Mouse (Mus musculus): ENCODE data around the gene Tmem150b. TPM values are rescaled to one million over a fixed set of nuclear protein-coding genes. Genes with fewer than 3 reads are reported as not detected.
A peak's percentile ranks its signal among the peaks of the same experiment; 100 is the strongest.

Gene Tmem150b
- total RNA-seq, 2 experiments from 2014 or later: 0.68 TPM; not detected in 1

DNA sequence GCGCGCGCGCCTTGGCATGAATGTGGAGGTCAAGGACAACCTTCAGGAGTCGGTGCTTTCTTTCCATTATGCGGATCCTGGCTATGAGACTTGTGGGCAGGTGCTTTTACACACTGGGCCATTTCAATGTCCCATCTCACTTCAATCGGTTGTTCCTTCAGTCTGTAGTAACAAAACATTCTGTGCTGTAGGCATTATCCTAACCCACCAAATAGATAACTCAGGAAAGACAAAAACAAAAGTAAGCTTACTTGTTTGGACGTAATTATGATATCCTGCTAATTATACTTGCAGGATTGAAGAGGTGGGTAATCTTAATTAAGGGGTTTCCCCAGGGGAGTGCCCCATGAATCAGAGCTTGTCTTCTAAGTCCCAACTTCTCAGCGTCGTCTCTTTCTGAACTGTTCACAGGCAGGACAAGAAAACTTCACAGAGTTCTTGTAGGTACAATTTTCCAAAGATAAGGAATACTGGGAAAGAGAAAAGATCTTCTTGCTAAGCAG is 14.0 kb upstream of the Tmem150b start:
- no peak for ATAC-seq (replicated peaks; ENCODE audit: low FRiP score, poor library complexity, severe bottlenecking)

DNA sequence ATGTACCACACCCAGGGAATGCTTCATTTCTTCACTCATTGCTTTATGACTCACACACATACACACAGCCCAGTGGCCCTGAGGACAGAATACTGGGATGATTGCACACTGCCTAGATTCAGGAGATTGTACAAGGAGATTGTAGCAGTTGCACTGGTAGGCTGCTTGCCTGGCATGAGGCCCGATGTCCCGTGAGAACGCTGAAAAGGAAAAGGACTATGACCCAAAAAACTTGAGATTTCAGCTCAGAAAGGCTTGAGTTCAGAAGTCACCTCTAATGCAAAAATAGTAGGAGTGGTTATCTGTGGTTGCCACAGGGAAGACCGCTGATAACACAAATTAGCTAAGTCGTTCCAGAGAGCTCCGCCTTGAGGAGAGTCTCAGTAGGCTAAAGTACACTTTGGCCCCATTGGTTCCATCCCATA is 7.9 kb upstream of the Tmem150b start:
- ATAC-seq (replicated peaks; ENCODE audit: low FRiP score, poor library complexity, severe bottlenecking): peak; percentile 90

DNA sequence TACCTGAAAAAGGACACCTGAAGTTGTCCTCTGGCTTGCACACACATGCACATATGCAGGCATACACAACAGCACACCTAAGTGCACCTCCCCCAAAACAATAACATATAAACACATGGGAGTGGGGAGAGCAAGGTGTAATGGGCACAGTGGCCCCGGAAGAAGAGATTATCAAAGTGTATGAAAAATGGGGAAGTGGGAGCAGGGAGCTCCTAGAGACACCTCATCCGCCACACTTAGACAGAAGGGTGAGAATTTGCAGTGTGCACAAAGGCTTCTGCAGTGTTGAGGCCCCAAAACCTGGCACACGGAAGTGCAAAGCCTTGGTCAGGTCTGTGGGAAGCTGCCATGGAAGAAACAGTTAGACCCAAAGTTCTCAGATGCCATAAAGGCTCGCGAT is 6.0 kb upstream of the Tmem150b start:
- ATAC-seq (replicated peaks; ENCODE audit: low FRiP score, poor library complexity, severe bottlenecking): no peak

DNA sequence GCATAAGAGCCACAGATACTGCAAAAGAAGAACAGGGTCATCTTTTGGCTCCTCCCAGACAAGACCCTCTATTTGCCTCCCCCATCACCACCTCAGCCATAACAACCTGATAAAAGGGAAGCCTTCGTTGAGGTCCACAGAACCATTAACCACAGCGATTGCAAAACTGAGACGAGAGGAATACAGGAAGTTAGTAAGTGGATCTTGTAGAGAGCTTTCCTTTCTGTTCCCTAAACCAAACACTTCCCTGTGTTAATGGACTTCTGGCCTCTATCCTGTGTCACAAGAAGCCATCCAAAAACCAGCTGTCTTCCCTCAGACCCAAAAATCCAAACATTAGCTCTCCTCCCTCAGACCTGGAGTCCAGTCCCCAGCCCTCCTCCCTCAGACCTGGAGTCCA is 690 bp downstream of the Tmem150b start:
- ATAC-seq (replicated peaks; ENCODE audit: low FRiP score, poor library complexity, severe bottlenecking): no peak

DNA sequence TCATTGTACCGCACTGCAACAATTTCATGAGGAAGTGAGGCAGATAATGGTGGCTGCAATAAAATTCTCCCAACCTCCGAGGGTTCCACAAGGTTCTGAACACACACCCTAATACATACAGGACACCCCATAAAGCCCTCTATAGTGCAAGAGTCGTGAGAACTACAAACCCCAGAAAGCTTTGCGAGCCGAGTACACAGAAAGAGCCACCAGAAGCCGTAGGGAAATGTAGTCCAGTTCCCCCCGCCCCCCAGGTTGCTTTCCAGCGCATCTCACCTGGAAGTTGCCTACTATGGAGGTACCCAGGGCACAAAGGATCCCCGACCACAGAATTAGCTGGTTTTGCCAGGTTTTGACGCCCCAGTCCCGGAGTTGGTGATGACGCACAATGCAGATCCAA is 1.5 kb downstream of the Tmem150b start:
- no peak for ATAC-seq (replicated peaks; ENCODE audit: low FRiP score, poor library complexity, severe bottlenecking)

DNA sequence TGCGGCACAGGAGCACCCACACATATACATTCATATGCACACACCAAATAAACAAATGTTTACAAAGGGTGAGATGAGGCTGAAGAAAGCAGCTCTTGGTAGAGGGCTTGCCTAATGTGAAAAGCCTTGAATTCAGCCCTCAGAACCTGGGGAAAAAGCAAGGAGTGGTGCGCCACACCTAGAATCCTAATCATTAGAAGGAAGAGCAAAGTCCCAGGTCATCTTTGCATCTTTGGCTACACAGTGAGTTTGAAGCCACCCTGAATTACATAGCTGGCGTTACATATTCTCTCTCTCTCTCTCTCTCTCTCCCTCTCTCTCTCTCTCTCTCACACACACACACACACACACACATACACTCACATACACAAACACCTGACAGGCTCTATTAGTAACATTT is 5.8 kb downstream of the Tmem150b start:
- no peak for ATAC-seq (replicated peaks; ENCODE audit: low FRiP score, poor library complexity, severe bottlenecking)

DNA sequence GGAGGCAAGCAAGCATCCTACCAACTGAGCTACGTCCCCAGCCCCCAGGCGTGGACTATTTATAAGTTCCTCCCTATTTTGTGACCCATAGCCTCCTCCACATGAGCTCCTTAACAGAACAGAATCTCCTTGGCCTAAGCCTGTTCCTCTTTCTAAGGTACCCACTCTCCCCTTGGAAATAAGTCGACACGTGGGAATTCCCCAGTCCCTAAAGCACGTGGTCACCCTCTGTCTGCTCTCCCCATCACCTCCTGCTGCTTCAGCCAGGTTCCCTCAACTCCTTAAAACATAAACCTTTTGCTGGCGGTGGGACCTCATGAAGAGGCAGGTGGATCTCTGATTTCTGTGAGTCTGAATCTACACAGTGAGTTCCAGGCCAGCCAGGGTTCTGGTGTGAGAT is 8.1 kb downstream of the Tmem150b start:
- ATAC-seq (replicated peaks; ENCODE audit: low FRiP score, poor library complexity, severe bottlenecking): no peak

DNA sequence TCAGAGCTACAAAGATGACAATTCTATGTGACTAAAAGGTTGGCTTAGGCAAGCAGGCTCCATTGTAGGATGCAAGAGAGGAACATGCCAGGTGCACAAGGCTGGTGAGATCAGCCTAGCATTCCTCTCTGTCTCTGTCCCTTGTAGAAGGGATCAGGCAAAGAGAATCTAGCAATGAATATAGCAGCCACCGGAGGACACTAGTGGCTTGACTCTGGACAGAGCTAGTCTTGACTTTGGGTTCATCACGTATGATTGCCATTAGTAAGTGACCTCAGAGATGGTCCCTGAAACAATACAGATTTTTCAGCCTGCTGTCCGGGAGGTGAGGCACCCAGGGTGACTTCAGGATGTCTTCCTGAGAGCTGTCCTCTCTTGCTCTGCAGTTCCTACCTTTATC is 12.5 kb downstream of the Tmem150b start:
- no peak for ATAC-seq (replicated peaks; ENCODE audit: low FRiP score, poor library complexity, severe bottlenecking)

DNA sequence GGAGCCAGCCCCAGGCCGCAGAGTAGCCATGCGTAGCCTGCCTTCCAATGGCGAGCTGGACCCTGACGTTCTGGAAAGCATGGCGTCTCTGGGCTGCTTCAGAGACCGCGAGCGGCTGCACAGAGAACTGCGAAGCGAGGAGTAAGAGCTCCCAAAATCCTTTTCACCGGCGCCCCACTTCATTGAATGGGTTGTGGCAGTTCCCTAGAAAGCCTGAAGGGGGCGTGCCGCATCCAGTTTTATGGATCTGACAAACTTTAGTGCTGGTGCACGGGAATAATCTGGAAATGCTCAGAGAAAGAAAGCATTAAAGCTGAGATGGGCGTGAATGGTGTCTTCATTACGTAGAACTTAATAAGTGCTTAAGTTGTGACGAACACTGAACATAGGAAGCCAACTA is 20.0 kb downstream of the Tmem150b start:
- no peak for ATAC-seq (replicated peaks; ENCODE audit: low FRiP score, poor library complexity, severe bottlenecking)

DNA sequence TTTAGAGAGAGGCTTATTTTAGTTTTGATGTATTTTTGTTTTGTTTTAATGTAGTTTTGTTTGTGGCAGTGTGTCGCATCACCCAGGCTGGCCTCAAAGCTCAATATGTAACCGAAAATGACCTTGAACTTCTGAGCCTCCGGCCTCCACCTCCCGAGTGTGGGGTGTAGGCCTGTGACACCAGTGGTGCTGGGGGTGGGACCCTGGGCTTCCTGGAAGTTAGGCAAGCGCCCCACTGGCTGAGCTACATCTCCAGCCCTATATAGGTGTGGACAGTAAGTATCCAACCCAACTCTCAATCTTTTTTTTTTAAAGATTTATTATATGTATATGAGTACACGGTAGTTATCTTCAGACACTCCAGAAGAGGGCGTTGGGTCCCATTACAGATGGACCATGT is 21.9 kb downstream of the Tmem150b start:
- no peak for ATAC-seq (replicated peaks; ENCODE audit: low FRiP score, poor library complexity, severe bottlenecking)

DNA sequence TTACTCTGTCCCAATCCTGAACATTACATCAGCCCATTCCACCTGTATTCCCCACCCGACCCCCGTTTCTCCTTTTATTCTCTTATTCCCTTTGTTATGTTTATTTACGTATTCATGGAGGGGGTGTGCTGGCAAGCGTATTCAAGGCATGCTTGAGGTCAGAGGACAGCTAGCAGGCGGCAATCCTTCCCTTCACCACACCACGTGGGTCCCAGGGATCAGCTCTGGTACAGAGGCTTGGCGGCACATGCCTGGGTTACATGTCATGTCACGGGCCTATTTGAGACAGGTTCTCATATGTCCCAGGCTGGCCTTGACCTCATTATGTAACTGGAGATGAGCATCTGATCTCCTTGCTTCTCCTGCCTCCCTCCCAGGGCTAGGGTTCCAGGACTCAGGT is 22.7 kb downstream of the Tmem150b start:
- no peak for ATAC-seq (replicated peaks; ENCODE audit: low FRiP score, poor library complexity, severe bottlenecking)

DNA sequence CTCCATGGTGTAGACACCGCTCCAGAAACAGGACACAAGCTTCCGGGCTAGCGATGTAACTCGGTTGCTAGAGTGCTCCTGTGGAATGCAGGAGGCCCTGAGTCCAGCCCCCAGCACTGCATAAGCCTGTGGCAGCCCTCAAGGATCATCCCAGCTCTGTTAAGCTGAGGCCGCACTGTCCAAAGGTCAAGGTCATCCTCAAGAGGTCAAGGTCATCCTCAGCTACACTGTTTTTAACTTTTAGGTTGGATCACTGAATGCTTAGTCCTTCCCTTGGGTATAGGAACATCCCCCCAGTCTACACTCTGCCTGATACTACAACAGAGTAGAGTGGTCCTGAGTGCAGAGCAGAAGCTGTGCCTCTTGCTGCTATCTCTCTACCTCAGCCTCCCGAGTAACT is 32.0 kb downstream of the Tmem150b start:
- no peak for ATAC-seq (replicated peaks; ENCODE audit: low FRiP score, poor library complexity, severe bottlenecking)

DNA sequence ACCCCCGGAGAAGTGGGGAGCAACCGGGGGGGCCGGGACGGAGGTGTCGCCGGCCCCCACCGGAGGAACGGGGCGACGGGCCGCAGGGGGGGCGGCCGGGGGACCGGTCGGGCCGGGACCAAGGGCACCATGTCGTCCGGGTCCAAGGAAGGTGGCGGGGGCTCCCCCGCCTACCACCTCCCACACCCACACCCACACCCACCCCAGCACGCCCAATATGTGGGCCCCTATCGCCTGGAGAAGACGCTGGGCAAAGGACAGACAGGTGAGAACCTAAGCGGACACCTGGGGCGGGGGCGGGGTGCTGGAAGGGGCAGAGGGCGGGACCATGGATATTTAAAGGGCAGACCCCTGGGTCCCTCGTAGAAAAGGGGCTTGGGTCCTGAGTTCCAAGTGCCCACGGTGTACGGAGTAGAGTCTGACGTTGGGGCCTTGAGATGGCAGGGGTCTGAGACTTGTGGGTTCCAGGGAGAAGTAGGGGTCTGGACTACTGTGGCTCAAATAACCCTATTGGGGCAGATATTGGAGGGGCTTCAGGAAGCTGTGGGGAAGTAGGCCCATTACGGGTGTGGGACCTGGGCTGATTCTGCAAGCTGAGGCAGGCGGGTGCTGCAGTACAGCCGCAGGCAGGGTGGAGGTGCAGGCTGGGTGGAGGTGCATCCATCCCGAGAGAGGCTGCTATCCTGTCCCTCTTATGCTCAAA is 33.9 kb downstream of the Tmem150b start:
- ATAC-seq (replicated peaks; ENCODE audit: low FRiP score, poor library complexity, severe bottlenecking): no peak

DNA sequence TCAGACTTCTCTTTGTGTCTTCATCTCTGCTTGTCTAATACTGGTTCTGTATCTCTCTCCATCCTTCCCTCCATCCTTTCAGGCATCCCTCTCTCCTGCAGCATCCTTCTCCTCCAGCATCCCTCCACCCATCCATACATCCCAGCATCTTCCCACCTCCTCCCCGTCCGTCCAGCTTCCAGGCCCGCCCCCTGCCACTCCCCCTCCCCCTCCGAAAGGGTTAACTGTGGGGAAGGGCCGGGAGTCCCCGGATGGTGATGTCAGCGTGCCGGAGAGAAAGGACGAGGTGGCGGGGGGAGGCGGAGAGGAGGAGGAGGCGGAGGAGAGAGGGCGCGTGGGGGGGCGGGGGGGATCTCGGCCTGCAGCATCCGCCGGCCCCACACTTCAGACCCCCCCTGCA is 34.7 kb downstream of the Tmem150b start, which contains the start of gene Brsk1:
Brsk1 (plus strand) TSS at position 218 of the 400 bp plus-strand sequence.
- ATAC-seq (replicated peaks; ENCODE audit: low FRiP score, poor library complexity, severe bottlenecking): no peak

DNA sequence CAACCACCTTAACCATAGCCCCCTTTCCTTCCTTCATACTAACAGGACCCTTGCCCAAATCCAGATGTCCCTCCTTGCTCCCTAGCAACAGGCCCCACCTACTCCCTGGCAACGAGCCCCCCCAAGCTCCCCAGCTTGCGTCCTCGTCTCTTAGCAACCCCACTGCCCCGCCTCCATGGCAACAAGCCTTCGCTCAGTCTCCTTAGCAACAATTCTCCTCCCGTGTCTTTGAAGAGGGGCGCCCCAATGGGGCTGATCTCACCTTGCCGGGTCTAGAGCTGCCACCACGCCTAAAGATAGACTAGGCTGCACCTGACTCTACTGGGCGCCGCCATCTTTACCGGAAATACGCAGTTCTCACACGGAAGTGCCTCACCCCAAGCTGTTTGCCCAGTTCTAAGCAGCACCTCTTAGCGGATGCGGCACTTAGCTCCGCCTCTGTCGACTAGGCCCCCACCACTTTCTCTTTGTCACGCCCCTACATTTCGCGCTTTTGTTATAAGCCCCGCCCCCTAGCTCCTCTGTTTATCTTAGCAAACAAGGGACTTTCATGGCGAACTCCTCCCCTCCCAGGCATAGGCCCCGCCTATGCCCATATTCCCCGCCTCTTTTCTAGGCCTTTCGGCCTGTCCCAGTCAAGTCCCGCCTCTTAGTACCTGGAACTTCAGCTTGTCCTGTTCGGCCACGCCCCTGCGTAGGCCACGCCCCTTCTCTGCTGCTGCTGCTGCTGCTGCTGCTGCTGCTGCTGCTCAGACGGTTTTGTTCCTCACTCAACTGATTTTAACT is 40.2 kb downstream of the Tmem150b start, which contains the start of gene Hspbp1:
Hspbp1 (minus strand) TSS at position 437 of the 786 bp plus-strand sequence.
- peak; percentile 97 for ATAC-seq (replicated peaks; ENCODE audit: low FRiP score, poor library complexity, severe bottlenecking)

DNA sequence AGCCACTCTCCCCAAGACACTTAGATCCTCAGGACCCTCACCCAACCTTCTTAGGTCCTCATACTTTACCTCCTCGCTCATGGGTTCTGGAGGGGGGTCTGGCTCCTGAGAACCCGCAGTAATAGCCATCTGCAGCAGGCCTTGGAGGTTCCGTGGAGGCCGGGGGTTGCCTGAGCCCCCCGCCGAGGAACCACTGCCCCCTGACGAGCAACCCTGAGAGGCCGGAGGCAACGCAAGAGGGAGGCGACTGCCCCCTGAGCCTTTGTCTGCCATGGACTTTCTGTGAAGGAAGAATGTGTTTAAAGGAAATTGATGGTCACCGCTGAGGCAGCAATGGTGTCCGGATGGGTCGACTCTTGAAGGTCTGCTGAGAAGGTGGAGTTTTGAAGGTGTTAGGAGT is 40.8 kb downstream of the Tmem150b start:
- no peak for ATAC-seq (replicated peaks; ENCODE audit: low FRiP score, poor library complexity, severe bottlenecking)

DNA sequence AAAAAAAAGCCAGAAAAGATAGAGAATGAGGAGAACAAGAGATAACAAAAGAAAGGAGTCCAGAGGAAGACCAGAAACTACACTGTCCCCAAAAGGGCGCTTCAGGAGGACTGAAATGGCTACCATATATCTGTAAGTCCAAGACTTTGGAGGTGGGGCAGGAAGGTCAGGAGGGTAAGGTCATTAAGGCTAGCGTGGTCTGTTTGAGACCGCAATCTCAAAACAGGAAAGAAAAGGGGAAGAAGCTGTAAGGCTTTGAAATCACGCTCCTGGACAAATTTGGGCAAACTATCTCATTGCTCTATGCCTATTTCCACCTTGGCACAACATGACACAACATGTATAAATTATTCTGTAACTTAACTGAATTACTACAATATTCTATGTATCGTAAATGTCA is 41.7 kb downstream of the Tmem150b start:
- no peak for ATAC-seq (replicated peaks; ENCODE audit: low FRiP score, poor library complexity, severe bottlenecking)

DNA sequence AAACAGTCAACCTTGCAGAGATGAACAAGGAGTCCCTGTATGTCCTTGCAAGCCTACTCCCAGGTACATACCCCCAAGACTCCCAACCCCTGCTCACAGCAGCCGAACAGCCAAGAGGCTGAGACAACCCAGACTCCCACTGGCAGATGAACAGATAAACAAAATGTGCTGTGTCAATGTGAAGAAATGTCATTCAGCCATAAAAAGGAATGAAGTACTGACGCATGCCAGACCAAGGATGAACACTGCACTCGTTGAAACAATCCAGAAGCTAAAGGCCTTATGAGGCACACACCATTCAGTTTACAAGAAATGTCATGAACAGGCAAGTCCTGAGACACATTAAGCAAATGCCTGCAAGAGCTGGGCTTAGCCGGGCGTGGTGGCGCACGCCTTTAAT is 49.8 kb downstream of the Tmem150b start:
- no peak for ATAC-seq (replicated peaks; ENCODE audit: low FRiP score, poor library complexity, severe bottlenecking)

DNA sequence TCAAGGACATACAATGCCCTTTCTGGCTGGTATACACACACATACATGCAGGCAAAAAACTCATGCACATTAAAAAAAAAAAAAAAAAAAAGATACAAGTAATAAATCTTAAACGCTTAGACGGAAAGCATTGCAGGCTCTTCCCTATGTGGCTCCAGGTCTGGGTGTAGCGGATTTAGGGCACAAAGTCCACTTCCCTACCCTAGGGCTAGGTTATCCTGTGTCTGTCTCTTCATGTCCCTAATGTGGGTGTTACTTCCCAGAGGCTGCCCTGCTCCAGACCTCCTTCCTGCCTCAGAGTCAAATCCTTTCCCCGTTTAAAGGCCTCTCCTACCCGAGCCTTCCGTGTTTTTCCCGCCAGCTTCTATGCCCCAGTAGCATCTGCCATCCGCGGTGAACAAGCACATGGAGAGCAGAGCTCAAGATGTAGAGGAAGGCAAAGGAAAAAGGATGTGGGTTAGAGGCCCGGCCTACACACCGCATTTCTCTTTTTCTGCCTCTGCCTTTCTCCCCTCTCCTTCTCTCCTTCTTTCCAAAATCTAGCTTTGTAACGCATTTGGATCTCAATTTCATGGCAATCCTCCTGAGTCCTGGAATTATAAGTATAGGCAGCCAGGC is 50.8 kb downstream of the Tmem150b start:
- no peak for ATAC-seq (replicated peaks; ENCODE audit: low FRiP score, poor library complexity, severe bottlenecking)

DNA sequence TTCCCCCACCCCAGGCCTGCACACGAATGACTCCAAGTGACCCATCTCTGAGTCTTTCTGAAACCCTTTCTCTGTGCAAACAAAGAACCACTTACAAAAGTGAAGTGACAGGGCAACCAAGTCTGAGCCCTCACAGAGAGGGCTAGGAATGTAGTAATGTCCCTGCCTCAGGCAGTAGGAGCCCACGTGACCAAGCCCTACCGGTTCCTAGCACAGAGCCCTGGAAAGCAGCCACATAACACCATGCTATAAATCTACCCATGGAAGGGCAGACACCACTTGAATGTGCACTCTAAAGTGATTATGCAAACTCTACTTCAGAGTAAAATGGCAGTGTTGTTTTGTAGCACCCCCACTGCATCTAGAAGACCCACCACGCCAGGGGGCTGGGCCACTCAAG is 53.1 kb downstream of the Tmem150b start:
- ATAC-seq (replicated peaks; ENCODE audit: low FRiP score, poor library complexity, severe bottlenecking): no peak
